Mouse (Mus musculus): ENCODE results near the gene Plekhm3. TPM values are rescaled to one million over a fixed set of nuclear protein-coding genes. Genes with fewer than 3 reads are reported as not detected.

The Plekhm3 gene
- total and polyA plus RNA-seq, 2 experiments from 2014 or later: 3.5 to 12.4 TPM

DNA sequence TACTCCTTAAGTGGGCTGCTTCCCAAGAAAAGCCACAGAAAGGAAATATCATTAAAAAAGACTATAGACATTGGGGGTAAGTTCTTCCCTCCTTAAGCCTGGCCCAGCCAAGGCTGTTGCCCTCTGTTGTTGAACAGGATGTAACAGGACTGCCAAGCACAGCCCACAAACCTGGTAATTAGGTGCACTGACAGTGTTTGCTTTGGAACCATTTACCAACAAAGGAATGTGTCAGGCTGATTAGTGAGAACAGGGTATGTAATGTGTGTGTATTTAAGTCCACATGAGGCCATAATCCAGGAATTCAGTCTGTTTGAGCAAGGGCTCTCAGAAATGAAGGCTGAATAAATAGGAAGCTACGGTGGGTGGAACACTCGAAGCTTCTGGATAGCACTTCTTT is 147.5 kb downstream of the Plekhm3 start:
- Histone ChIP-seq H3K4me3 (ENCODE audit: low read depth, low read length) (no peak overlapping the region), H3K27ac (ENCODE audit: low read depth) (peak overlapping the region; percentile 62), H3K4me1 (ENCODE audit: control insufficient read depth, insufficient read depth) (peaks cover 19% of the 10 kb centered on the region), H3K4me2 (ENCODE audit: low read depth, low read length) (no peak overlapping the region), H3K9me3 (replicated peaks; ENCODE audit: control insufficient read depth, low read length) (no peaks in the 10 kb centered on the region), H3K27me3 (ENCODE audit: control insufficient read depth, insufficient read depth, low read length) (no peaks in the 10 kb centered on the region), H3K9ac (replicated peaks; ENCODE audit: low read depth, low read length) (no peak overlapping the region), H3K36me3 (replicated peaks; ENCODE audit: control insufficient read depth, insufficient read depth, low read length) (no peaks in the 10 kb centered on the region)
- ATAC-seq (ENCODE audit: insufficient read depth, low read depth) (peak; percentile 89), DNase-seq (ENCODE audit: low spot score) (peak; percentile 89)
- TF ChIP-seq EP300 (IDR thresholded peaks at IDR 0.05; ENCODE audit: low read depth) (no peak), CTCF (IDR thresholded peaks at IDR 0.05; ENCODE audit: low read depth) (peak; percentile 15; the same call in 1 of the 2 replicates)
- WGBS: 19% methylated on average over 2 of the region's 2 CpGs

DNA sequence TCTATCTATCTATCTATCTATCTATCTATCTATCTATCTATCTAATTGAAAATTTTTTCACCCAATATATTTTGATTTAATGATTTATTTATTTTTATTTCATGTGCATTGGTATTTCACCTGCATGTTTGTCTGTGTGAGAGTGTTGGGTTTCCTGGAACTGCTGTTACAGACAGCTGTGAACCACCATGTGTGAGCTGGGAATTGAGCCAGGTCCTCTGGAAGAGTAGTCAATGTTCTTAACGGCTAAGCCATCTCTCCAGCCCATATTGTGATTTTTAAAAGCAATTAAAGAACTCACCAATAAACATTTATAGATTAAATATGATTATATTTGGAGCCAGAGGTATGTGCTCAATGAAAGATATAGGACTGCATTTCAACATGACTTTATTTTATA is 148.9 kb downstream of the Plekhm3 start:
- no peak for ATAC-seq (ENCODE audit: insufficient read depth, low read depth)
- no peak overlapping the region for H3K4me2 ChIP-seq (ENCODE audit: low read depth, low read length)
- 16% methylated on average over 1 of the region's 1 CpGs for WGBS
- H3K27me3 ChIP-seq (ENCODE audit: control insufficient read depth, insufficient read depth, low read length): no peaks in the 10 kb centered on the region
- peaks cover 21% of the 10 kb centered on the region for H3K4me1 ChIP-seq (ENCODE audit: control insufficient read depth, insufficient read depth)
- TF ChIP-seq CTCF (IDR thresholded peaks at IDR 0.05; ENCODE audit: low read depth) (no peak), EP300 (IDR thresholded peaks at IDR 0.05; ENCODE audit: low read depth) (no peak)
- no peaks in the 10 kb centered on the region for H3K36me3 ChIP-seq (replicated peaks; ENCODE audit: control insufficient read depth, insufficient read depth, low read length)
- H3K4me3 ChIP-seq (ENCODE audit: low read depth, low read length): no peak overlapping the region
- no peak overlapping the region for H3K9ac ChIP-seq (replicated peaks; ENCODE audit: low read depth, low read length)
- DNase-seq (ENCODE audit: low spot score): no peak
- H3K9me3 ChIP-seq (replicated peaks; ENCODE audit: control insufficient read depth, low read length): no peaks in the 10 kb centered on the region
- H3K27ac ChIP-seq (ENCODE audit: low read depth): no peak overlapping the region

DNA sequence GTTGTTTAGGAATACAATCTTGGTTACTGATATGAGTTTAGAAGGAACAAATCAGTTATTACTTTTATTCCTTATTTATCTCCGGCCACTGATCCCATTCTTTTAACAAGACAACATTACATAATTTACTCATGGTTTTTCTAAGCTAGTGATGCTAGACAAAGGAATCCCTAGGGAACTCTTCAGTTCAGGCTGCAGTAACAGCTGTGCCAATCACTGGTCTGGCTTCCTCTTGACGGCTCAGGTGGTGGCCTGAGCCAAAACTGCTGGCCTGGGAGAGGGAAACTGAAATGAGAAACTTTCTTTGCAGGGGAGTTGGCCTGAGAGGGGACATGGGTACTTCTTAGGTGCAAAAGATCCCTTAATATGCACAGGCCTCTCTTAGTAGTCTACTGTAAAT is 151.4 kb downstream of the Plekhm3 start:
- no peak overlapping the region for H3K4me2 ChIP-seq (ENCODE audit: low read depth, low read length)
- no peak overlapping the region for H3K27ac ChIP-seq (ENCODE audit: low read depth)
- no peak for TF ChIP-seq CTCF (IDR thresholded peaks at IDR 0.05; ENCODE audit: low read depth)
- no peak for TF ChIP-seq EP300 (IDR thresholded peaks at IDR 0.05; ENCODE audit: low read depth)
- DNase-seq (ENCODE audit: low spot score) (no peak), ATAC-seq (ENCODE audit: insufficient read depth, low read depth) (no peak)
- no peaks in the 10 kb centered on the region for H3K9me3 ChIP-seq (replicated peaks; ENCODE audit: control insufficient read depth, low read length)
- no peak overlapping the region for H3K9ac ChIP-seq (replicated peaks; ENCODE audit: low read depth, low read length)
- H3K36me3 ChIP-seq (replicated peaks; ENCODE audit: control insufficient read depth, insufficient read depth, low read length): no peaks in the 10 kb centered on the region
- H3K4me3 ChIP-seq (ENCODE audit: low read depth, low read length): no peak overlapping the region
- H3K4me1 ChIP-seq (ENCODE audit: control insufficient read depth, insufficient read depth): peaks cover 26% of the 10 kb centered on the region
- H3K27me3 ChIP-seq (ENCODE audit: control insufficient read depth, insufficient read depth, low read length): no peaks in the 10 kb centered on the region
- 44% methylated on average over 2 of the region's 2 CpGs for WGBS

DNA sequence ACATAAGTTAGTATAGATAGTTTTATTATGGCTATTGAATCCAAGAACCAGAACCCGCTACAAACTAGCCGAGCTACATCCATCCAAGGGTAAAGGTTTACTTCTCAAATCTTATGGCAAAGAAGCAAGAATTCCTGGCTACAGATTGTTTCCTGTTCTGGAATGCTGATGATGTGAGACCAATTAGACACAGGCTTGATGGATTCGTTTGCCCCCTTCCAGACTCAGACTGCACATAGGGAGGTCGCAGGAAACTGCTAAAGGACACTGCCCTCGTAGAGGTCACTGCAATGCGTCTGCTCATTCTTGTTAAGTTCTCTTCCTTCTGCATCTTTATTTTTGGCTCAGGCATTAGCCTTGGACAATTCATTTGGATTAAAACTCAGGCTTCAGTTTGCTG is 154.0 kb downstream of the Plekhm3 start:
- 28% methylated on average over 6 of the region's 6 CpGs for WGBS
- ATAC-seq (ENCODE audit: insufficient read depth, low read depth): no peak
- Histone ChIP-seq H3K27ac (ENCODE audit: low read depth) (peak overlapping the region; percentile 54; the same call in 1 of the 2 replicates), H3K9me3 (replicated peaks; ENCODE audit: control insufficient read depth, low read length) (no peaks in the 10 kb centered on the region), H3K27me3 (ENCODE audit: control insufficient read depth, insufficient read depth, low read length) (no peaks in the 10 kb centered on the region), H3K36me3 (replicated peaks; ENCODE audit: control insufficient read depth, insufficient read depth, low read length) (no peaks in the 10 kb centered on the region), H3K4me2 (ENCODE audit: low read depth, low read length) (no peak overlapping the region), H3K9ac (replicated peaks; ENCODE audit: low read depth, low read length) (no peak overlapping the region), H3K4me3 (ENCODE audit: low read depth, low read length) (no peak overlapping the region), H3K4me1 (ENCODE audit: control insufficient read depth, insufficient read depth) (peaks cover 11% of the 10 kb centered on the region)
- DNase-seq (ENCODE audit: low spot score): peak; percentile 42
- no peak for TF ChIP-seq CTCF (IDR thresholded peaks at IDR 0.05; ENCODE audit: low read depth)
- TF ChIP-seq EP300 (IDR thresholded peaks at IDR 0.05; ENCODE audit: low read depth): no peak

DNA sequence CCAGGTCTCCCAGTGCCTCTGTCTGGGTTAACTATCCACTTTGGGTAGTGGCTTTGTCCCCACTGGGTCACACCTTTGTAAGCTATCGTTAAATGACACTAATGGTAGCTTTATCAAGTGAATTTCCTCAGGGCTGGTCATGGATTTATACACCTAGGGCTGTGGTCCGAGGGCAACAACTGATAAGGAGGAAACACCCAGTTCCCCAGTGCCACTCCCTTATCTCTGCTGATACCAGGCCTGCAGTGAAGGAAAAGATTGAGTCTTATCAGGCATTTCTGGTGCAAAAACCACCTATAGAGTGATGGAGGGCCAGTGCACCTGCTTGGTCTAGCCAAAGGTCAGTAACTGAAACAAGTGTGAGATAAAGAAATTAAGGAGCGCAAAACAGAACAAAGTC is 159.0 kb downstream of the Plekhm3 start:
- peaks cover 28% of the 10 kb centered on the region for H3K4me1 ChIP-seq (ENCODE audit: control insufficient read depth, insufficient read depth)
- no peak overlapping the region for H3K9ac ChIP-seq (replicated peaks; ENCODE audit: low read depth, low read length)
- ATAC-seq (ENCODE audit: insufficient read depth, low read depth) (no peak), DNase-seq (ENCODE audit: low spot score) (no peak)
- 57% methylated on average over 3 of the region's 3 CpGs for WGBS
- H3K4me3 ChIP-seq (ENCODE audit: low read depth, low read length): no peak overlapping the region
- TF ChIP-seq EP300 (IDR thresholded peaks at IDR 0.05; ENCODE audit: low read depth): no peak
- TF ChIP-seq CTCF (IDR thresholded peaks at IDR 0.05; ENCODE audit: low read depth): no peak
- no peak overlapping the region for H3K4me2 ChIP-seq (ENCODE audit: low read depth, low read length)
- H3K36me3 ChIP-seq (replicated peaks; ENCODE audit: control insufficient read depth, insufficient read depth, low read length): 0 out of 2 replicates have a peak, but pooled peaks cover 7% of the 10 kb centered on the region
- H3K9me3 ChIP-seq (replicated peaks; ENCODE audit: control insufficient read depth, low read length): no peaks in the 10 kb centered on the region
- H3K27ac ChIP-seq (ENCODE audit: low read depth): no peak overlapping the region
- no peaks in the 10 kb centered on the region for H3K27me3 ChIP-seq (ENCODE audit: control insufficient read depth, insufficient read depth, low read length)

DNA sequence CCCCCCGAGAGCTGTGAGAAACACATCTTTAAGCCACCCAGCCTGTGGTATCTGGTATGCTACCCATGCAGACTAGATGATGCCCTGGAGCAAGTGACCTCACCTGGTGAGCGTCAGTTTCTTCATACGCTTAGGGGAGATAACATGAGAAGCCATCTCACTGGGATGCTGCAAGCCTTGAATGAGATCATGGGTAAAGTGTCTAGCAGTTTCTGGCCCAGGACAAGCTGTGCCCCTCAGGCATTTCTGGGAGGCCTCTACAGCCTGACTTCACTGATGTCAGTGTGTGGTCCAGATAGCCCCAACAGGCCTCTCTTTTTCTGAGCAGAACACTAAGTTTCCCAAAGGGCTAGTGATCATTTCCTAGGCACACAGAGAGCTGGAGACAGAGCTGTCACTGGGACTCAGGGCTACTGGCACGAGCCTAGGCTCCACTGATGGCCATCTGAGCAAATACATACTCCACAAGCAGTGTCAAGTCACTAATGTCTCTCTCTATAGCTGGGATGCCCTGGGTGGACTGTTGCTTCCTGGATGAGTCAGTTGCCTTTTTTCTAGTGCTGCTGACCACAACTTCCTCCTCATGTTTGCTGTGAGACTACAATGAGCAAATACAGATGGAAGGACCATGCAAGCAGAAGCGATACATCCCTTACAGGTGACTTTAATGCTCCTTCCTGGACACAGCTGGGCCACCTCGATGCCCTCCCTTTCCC is 159.6 kb downstream of the Plekhm3 start:
- Histone ChIP-seq H3K9ac (replicated peaks; ENCODE audit: low read depth, low read length) (no peak overlapping the region), H3K4me2 (ENCODE audit: low read depth, low read length) (no peak overlapping the region), H3K27ac (ENCODE audit: low read depth) (no peak overlapping the region), H3K27me3 (ENCODE audit: control insufficient read depth, insufficient read depth, low read length) (no peaks in the 10 kb centered on the region), H3K36me3 (replicated peaks; ENCODE audit: control insufficient read depth, insufficient read depth, low read length) (0 out of 2 replicates have a peak, but pooled peaks cover 7% of the 10 kb centered on the region), H3K4me3 (ENCODE audit: low read depth, low read length) (no peak overlapping the region), H3K4me1 (ENCODE audit: control insufficient read depth, insufficient read depth) (peaks cover 30% of the 10 kb centered on the region), H3K9me3 (replicated peaks; ENCODE audit: control insufficient read depth, low read length) (no peaks in the 10 kb centered on the region)
- no peak for ATAC-seq (ENCODE audit: insufficient read depth, low read depth)
- TF ChIP-seq CTCF (IDR thresholded peaks at IDR 0.05; ENCODE audit: low read depth): no peak
- TF ChIP-seq EP300 (IDR thresholded peaks at IDR 0.05; ENCODE audit: low read depth): no peak
- WGBS: 82% methylated on average over 6 of the region's 6 CpGs
- no peak for DNase-seq (ENCODE audit: low spot score)

All from heart, postnatal 0 days (tissue).